Mouse (Mus musculus) hindbrain, embryonic 16.5 days (tissue): ENCODE results near the gene Ttc21a. TPM values are rescaled to one million over a fixed set of nuclear protein-coding genes. Genes with fewer than 3 reads are reported as not detected.

Experiments used
- polyA plus RNA-seq: library from polyadenylated mRNA; unstranded; fragments of >200 nt; fragmentation: Nextera tagmentation; extraction: Ambion mirVana; gene quantifications from 2 replicates; pipeline ENCODE4 v1.2.1, GENCODE M21; 2015

Ttc21a gene
- polyA plus RNA-seq, 1 experiment from 2014 or later: 1.1 TPM

Other genes with a start within 250 kb of the Ttc21a start
- gene Scn10a, start 218.3 kb upstream of the Ttc21a start, polyA plus RNA-seq: 0.53 and 0.81 TPM in 2 replicates
- gene Scn11a, start 112.2 kb upstream of the Ttc21a start, polyA plus RNA-seq: 0.35 and 0.46 TPM in 2 replicates
- gene Wdr48, start 42.7 kb upstream of the Ttc21a start, polyA plus RNA-seq: 59.2 and 64.6 TPM in 2 replicates
- gene Gorasp1, start within 50 bp of the Ttc21a start, polyA plus RNA-seq: 33.1 and 36.0 TPM in 2 replicates
- 1.8 and 2.7 TPM in 2 replicates for gene Csrnp1, start 47.1 kb downstream of the Ttc21a start, polyA plus RNA-seq
- gene Xirp1, start 86.0 kb downstream of the Ttc21a start, polyA plus RNA-seq: 0.35 TPM in 1 of 2 replicates, not detected in the other
- gene Cx3cr1, start 132.3 kb downstream of the Ttc21a start, polyA plus RNA-seq: 10.0 and 10.3 TPM in 2 replicates
- gene Ccr8, start 154.5 kb downstream of the Ttc21a start, polyA plus RNA-seq: not detected in 2 replicates
- 48.1 and 48.6 TPM in 2 replicates for gene Slc25a38, start 172.8 kb downstream of the Ttc21a start, polyA plus RNA-seq
- 939 and 943 TPM in 2 replicates for gene Rpsa, start 190.1 kb downstream of the Ttc21a start, polyA plus RNA-seq
- 0.20 and 0.21 TPM in 2 replicates for gene Mobp, start 212.1 kb downstream of the Ttc21a start, polyA plus RNA-seq